Mouse (Mus musculus): ENCODE results near the gene E2f7. TPM values are rescaled to one million over a fixed set of nuclear protein-coding genes. Genes with fewer than 3 reads are reported as not detected.
"Not testable (repeated sequence)": the region's sequence is repeated elsewhere in the genome, so short reads cannot be mapped to it uniquely, and the experiment has no call there.

E2f7 gene
- 10 to 100 TPM; 13.0 to 13.8 TPM for total RNA-seq (2021)
- long read RNA-seq, experiment 1, partial matches to known transcripts: 0 of 1 reads
- long read RNA-seq, experiment 1, other reads (novel, unspliced or antisense): 1 of 1 reads
- long read RNA-seq, experiment 2, partial matches to known transcripts: 1 of 2 reads
- long read RNA-seq, experiment 2, other reads (novel, unspliced or antisense): 0 of 2 reads

GRCm38 (mm10) chr10:110744686-110745639, at the start of gene E2f7:
Gene E2f7, plus strand, starts transcription at chr10:110745439.
- peak; percentile 71 to 78 for DNase-seq (ENCODE audit: low spot score in 2 of 2)

GRCm38 (mm10) chr10:110701276-110701675, 44.0 kb upstream of the E2f7 start:
- DNase-seq (ENCODE audit: low spot score in 2 of 2): no peak

- DNase-seq (ENCODE audit: low spot score in 2 of 2): no peak
These were observed 39.6 kb upstream of the E2f7 start for GRCm38 (mm10) chr10:110705672-110706071.

- DNase-seq (ENCODE audit: low spot score in 2 of 2): no peak
These were observed 37.7 kb upstream of the E2f7 start for GRCm38 (mm10) chr10:110707390-110708113.

GRCm38 (mm10) chr10:110716887-110717286, 28.4 kb upstream of the E2f7 start:
- DNase-seq (ENCODE audit: low spot score in 2 of 2): no peak

GRCm38 (mm10) chr10:110726431-110726830, 18.8 kb upstream of the E2f7 start:
- DNase-seq (ENCODE audit: low spot score in 2 of 2): no peak

GRCm38 (mm10) chr10:110727816-110728215, 17.4 kb upstream of the E2f7 start:
- DNase-seq (ENCODE audit: low spot score in 2 of 2): no peak

- peak; percentile 32 to 36 for DNase-seq (ENCODE audit: low spot score in 2 of 2)
These were observed 11.9 kb upstream of the E2f7 start for GRCm38 (mm10) chr10:110733343-110733742.

GRCm38 (mm10) chr10:110743701-110744100, 1.5 kb upstream of the E2f7 start:
- no peak for DNase-seq (ENCODE audit: low spot score in 2 of 2)

GRCm38 (mm10) chr10:110744120-110744519, 1.1 kb upstream of the E2f7 start:
- DNase-seq (ENCODE audit: low spot score in 2 of 2): no peak

- DNase-seq (ENCODE audit: low spot score in 2 of 2): no peak
These were observed 397 bp downstream of the E2f7 start for GRCm38 (mm10) chr10:110745640-110746032.

GRCm38 (mm10) chr10:110749081-110749480, 3.8 kb downstream of the E2f7 start:
- no peak for DNase-seq (ENCODE audit: low spot score in 2 of 2)

GRCm38 (mm10) chr10:110749510-110750305, 4.5 kb downstream of the E2f7 start:
- no peak for DNase-seq (ENCODE audit: low spot score in 2 of 2)

GRCm38 (mm10) chr10:110752849-110753248, 7.6 kb downstream of the E2f7 start:
- DNase-seq (ENCODE audit: low spot score in 2 of 2): no peak

- no peak for DNase-seq (ENCODE audit: low spot score in 2 of 2)
These were observed 10.3 kb downstream of the E2f7 start for GRCm38 (mm10) chr10:110755556-110755955.

- DNase-seq (ENCODE audit: low spot score in 2 of 2): no peak
These were observed 11.1 kb downstream of the E2f7 start for GRCm38 (mm10) chr10:110756271-110756793.

- not testable (repeated sequence) for DNase-seq (ENCODE audit: low spot score in 2 of 2)
These were observed 15.3 kb downstream of the E2f7 start for GRCm38 (mm10) chr10:110760552-110760951.

GRCm38 (mm10) chr10:110762134-110762884, 17.1 kb downstream of the E2f7 start:
- DNase-seq (ENCODE audit: low spot score in 2 of 2): no peak

GRCm38 (mm10) chr10:110763416-110763815, 18.2 kb downstream of the E2f7 start:
- DNase-seq (ENCODE audit: low spot score in 2 of 2): no peak

- DNase-seq (ENCODE audit: low spot score in 2 of 2): no peak
These were observed 24.3 kb downstream of the E2f7 start for GRCm38 (mm10) chr10:110769538-110769937.
